In genomic region chr5:107330916-107331421, GRCm38 (mm10) we compare ENCODE assay signal across 22 mouse cellular contexts. TPM values are rescaled to one million over a fixed set of nuclear protein-coding genes. Genes with fewer than 3 reads are reported as not detected.
DNase-seq lines count a peak whose midpoint lies in the region; TF ChIP-seq lines count a peak whose summit lies in the region.
"Had no signal": no experiment of that assay in that cellular context is flagged by ENCODE, and none has a peak within 500 bp of the region (broad histone marks: within the 10 kb centered on the region; RNA-seq: fewer than 3 reads in every experiment).

Brdt (plus strand) TSS chr5:107331159.

- no peak for TF ChIP-seq CTCF in layer of hippocampus, adult 2 months (conservative IDR thresholded peaks at IDR 0.05)

- no peak for DNase-seq in layer of hippocampus, adult 2 months (ENCODE audit: low spot score in 2 of 2)
- DNase-seq in layer of hippocampus, adult 9-10 months (ENCODE audit: low spot score): no peak
- DNase-seq in MEL-GATA-1-ER (ENCODE audit: extremely low read depth, low read depth): peak; percentile 59
- no peak for DNase-seq in layer of hippocampus, postnatal 36 days
- DNase-seq in testis, postnatal 10 days (ENCODE audit: low spot score): peak; percentile 67
- no peak for DNase-seq in heart, adult 11 months
- no peak for DNase-seq in embryo, embryonic 10.5 days (ENCODE audit: low spot score)
- DNase-seq in adrenal gland, postnatal 25 days: no peak
- DNase-seq: adrenal gland, postnatal 10 days; B cell, adult 2 months; cerebellum, adult 8-10 months; gastrocnemius, postnatal 10 days; kidney, postnatal 4 days; liver; lung, adult 2 months; lung, postnatal 36 days; right cerebral cortex, postnatal 25 days had no signal

- no peak within 1 kb of the TSS for H3K27ac ChIP-seq in layer of hippocampus, adult 2 months
- H3K27ac ChIP-seq: embryonic facial prominence, embryonic 13.5 days; hindbrain, embryonic 13.5 days; neural tube, embryonic 13.5 days; stomach, postnatal 0 days had no signal

- no peak within 1 kb of the TSS for H3K4me3 ChIP-seq in layer of hippocampus, adult 2 months
- H3K4me3 ChIP-seq: embryonic facial prominence, embryonic 13.5 days; hindbrain, embryonic 13.5 days; neural tube, embryonic 13.5 days had no signal

RNA-seq across cellular contexts. Expression of gene Brdt, which starts in this region (rescaled TPM):
- total RNA-seq in layer of hippocampus, adult 2 months (2021): 10 to 100 TPM; 16.2 to 17.3 TPM
- 10 to 100 TPM; 17.6 to 18.5 TPM for total RNA-seq in layer of hippocampus, postnatal 36 days (2021)
- 3.3 and 3.5 TPM in 2 replicates for total RNA-seq in adrenal gland, postnatal 25 days (2021)
- total RNA-seq: common myeloid progenitor, adult 5-6 weeks had no signal

Comparison
In these comparisons a context has a peak if more than half of its experiments do, and no peak if none do; other contexts are left out.
1. DNase-seq: peak in MEL-GATA-1-ER (single experiment) and testis, postnatal 10 days (single experiment); none in layer of hippocampus, adult 2 months (0 of 2), layer of hippocampus, adult 9-10 months (single experiment), layer of hippocampus, postnatal 36 days (0 of 2), heart, adult 11 months (single experiment), embryo, embryonic 10.5 days (single experiment) and adrenal gland, postnatal 25 days (single experiment).